Mouse (Mus musculus) embryonic fibroblast, embryonic 13.5 days (primary cell): ENCODE results near the gene Cenpl.

Source experiments
- CTCF ChIP-seq: IDR thresholded peaks from 2 replicates; pipeline ENCODE4 v1.5.1; 2011; ENCODE audit warnings: mild to moderate bottlenecking, control low read depth, low read length, moderate library complexity, borderline replicate concordance; ENCODE audit not compliant: insufficient read depth
- POLR2A ChIP-seq: IDR thresholded peaks from 2 replicates; pipeline ENCODE4 v1.6.1; 2011; ENCODE audit warnings: low read depth, mild to moderate bottlenecking, control low read depth, low read length, moderate library complexity

GRCm38 (mm10) chr1:161122661-161123418 lies 52.3 kb downstream of the Cenpl start:
- TF ChIP-seq CTCF = no peak
- TF ChIP-seq POLR2A = no peak
